Mouse (Mus musculus) left cerebral cortex, postnatal 25 days (tissue): ENCODE data around the gene Myh10. TPM values are rescaled to one million over a fixed set of nuclear protein-coding genes. Genes with fewer than 3 reads are reported as not detected.

Experiments
- DNase-seq, 2 experiments: peaks; one replicate each; pipeline ENCODE4 v3.0.0; 2022; ENCODE audit warnings: low spot score in 2 of 2, mixed read lengths in 1 of 2
- intact Hi-C: fragments of 180-260 bp; cut with DNase I; formaldehyde crosslinking; loops from one replicate; pipeline ENCODE4 v1.15.1; 2025
- total RNA-seq, 2 experiments: library from RNA; stranded (reverse); gene quantifications; 2 replicates each; pipeline ENCODE4 v1.2.3; 2021

The Myh10 gene
- total RNA-seq = 100 to 1,000 TPM; 197 to 215 TPM

DNA sequence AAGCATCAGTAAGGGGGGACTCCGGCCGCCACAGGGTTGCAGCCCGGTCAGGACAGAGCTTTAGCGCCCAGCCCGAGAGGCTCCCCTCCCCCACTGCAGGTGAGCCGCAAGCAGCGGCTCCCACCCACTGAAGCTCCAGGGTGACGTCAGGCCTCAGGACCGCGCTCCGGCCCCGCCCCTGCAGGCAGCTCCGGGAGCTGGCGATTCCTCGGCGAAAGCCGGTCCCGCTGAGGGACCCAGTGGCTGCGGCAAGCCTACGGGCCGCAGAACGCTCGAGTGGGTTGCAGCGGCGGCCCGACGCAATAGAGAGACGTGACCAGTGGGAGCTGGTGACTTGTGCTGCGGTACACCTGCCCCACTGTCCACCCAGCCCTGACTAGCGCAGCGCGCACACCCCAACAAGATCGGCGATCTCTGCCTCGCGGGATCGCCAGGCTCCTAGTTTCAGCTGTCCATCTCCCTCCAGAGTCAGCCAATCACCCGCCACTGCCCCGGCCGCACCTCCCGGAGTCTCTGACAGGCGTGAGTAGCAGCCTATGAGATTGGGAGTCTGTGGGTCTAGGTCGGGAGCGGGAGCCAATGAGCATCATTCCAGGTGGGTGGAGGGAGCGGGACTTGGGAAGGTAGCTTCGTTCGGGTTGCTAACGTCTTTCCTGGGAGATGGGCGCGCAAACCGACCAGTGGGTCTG lies at the start of gene Myh10:
Gene Myh10, plus strand, starts transcription at position 239 of the 689 bp plus-strand sequence.
- peak; percentile 99 to 100 for DNase-seq
- intact Hi-C loops = loop anchor here (2.0 to 5.0 kb wide), 3 partner anchors 33 to 124 kb away; no protein-coding TSS in a partner anchor

DNA sequence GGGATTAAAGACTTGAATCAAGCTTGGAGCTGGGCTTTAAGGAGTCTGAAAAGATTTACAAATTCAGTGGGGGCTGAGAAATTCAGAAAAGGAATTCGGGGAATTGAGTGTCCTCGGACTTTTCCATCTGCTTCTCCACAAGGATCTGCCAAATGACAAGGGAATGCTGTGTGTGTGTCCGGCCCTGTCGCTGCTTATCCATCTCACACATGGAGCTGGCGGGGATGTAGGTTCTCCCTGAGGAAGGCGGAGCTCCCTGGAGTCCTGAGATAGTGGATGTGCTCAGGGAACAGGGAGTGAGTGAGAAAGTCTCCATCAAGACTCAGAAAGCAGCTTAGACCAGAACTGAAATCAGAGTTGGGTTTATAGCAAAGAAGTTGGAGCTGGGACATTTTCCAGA lies 46.6 kb upstream of the Myh10 start:
- intact Hi-C loops = no loop called here
- DNase-seq = no peak

DNA sequence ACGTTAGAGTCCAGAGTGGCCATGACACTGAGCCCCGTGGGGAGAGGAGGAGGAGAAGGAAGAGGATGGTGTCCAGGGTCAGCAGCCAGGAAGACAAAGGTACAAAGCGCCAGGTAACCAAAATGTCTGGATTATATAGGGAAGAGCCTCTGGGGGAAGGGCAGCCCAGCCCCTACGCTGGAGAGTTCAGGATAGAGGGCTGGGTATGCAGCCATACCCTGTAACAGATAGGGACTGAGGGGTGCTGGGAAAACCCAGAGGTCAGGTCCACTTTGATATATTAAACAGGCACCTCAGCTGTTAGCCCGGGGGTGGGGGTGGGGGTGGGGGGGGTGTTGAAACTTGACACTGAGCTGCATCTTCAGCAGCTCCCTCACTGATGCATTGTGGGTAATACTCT lies 43.6 kb upstream of the Myh10 start:
- intact Hi-C loops = no loop called here

DNA sequence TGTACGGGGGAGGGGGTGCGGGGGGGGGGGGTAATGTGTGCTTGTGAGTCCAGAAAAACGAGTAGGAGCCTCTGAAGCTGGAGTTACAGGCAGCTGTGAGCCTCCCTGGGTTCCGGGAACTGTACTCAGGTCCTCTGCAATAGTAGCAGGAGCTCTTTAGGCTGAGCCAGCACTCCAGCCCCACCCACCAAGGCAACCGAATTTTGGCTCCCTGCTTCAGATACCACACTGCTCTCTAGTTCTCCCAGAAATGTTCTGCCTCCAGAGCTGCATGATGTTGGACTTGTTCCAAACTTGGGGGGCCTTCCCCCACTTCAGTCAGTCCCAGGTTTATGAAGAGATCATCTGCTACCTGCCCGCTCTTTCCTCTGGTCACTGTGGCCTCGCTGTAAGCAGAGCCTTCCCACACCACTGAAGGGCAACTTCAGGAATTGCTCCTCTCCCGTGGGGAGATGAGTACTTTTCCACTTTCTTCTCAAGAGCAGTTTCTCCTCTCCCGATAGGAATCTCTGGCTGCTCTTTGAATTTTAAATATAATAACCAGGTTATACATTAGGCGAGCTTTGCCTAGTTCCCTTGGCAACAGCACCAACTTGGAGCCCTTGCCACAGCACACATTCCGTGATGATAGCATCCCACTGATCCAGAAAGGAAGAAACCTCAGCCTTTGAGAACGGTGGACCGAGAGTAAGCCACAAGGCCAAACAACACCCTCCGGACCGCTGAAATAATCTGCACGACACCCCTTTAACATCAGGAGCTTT lies 42.8 kb upstream of the Myh10 start:
- intact Hi-C loops = no loop called here
- peak; percentile 44 to 55 for DNase-seq

More for the DNA sequence above, 43.6 kb upstream of the Myh10 start:
- DNase-seq = no peak

DNA sequence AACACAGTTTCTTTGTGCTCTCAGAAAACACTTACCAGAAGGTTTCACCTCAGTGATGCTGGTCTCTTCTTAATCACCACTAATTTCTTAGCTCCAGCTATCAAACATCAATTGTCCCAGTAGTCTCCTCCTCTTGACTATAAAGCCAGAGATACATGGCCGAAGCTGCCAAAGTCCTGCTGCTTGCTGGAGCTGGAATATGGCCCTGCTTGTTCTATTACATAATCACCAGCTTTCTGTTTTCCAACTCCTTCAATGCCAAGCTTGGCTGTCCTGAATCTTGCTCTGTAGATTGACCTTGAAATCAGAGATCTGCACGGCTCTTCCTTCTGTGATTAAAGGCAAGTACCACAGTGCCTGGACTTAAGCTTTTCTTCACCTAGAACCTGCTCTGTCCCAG lies 39.8 kb upstream of the Myh10 start:
- DNase-seq = no peak
- intact Hi-C loops = no loop called here

DNA sequence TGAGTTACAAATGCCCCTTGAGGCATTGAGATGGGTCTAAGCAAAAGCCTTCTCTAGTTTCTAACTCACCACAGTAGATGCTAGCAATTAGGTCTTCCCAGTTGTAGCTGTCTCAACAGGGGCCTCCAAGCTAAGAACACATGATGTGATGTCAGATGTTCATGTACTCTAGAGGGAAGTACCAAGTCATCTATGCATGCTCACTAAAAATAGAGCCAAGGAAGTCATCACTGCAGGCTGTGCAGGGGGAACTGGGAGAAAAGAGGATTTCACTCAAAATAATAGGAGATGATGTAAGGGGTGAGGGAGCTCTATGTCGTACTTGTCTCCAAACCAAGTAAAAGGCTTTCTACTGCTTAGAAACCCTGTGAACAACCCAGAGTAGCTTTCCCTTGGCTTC lies 35.8 kb upstream of the Myh10 start:
- intact Hi-C loops = no loop called here
- peak in 1 of 2 experiments; percentile 52 for DNase-seq

DNA sequence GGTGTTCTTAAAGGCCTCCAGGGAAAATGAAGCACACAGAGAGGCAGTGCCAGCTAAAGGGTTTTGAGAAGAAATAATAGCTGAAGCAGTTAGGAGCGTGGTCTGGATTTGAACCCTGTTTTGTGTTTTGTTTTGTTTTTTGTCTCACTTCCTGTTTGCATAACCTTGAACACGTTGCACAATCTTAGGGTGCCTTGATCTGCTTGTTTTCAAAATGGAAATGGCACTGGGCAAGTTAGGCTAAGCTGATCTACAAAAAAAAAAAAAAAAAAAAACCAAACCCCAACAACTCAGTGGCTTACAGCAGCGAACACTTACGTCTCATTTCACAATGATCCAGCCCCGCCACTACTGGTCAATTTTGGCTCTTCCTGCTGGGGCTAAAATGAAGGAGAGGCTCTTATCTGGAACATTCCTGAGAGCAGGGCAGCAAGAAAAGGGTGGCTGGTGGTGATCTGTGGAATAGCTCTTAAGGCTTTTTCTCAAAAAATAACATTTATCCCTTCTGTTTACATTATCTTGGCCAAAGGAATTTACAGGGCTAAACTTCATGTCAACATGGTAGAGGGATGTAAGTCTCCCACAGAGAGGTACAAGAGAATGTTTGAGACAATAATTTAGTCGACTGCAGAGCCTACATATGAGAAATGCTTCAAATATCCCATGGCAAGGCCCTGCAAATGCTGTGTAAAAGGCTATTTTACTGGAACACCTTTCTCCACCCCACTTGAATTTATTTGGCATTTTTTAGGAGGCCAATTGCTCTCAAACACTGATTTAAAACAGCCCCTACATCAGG lies 34.3 kb upstream of the Myh10 start:
- DNase-seq = peak in 1 of 2 experiments; percentile 23
- intact Hi-C loops = no loop called here

DNA sequence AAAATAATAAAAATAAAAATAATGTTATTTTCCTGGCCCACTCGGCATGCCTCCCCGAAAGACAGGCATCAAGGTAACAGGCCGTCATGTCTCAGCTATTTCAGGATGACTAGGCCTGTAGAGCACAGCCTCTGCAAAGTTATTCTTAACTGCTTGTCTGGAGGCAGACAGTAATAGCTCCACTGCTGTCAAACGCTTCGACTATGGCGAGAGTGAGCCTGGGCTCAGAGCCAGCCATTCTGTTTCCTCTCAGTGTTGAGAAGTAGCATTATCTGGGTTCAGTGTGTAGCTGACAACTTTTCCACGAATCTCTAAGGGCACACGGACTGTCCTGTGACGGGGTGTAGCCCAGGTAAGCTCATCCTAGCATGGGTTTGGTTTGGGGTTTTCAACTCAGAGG lies 33.5 kb upstream of the Myh10 start:
- peak; percentile 88 to 98 for DNase-seq
- intact Hi-C loops = loop anchor here (2.0 kb wide), 1 partner anchor 33 kb away; the partner anchor contains the start of gene Myh10

DNA sequence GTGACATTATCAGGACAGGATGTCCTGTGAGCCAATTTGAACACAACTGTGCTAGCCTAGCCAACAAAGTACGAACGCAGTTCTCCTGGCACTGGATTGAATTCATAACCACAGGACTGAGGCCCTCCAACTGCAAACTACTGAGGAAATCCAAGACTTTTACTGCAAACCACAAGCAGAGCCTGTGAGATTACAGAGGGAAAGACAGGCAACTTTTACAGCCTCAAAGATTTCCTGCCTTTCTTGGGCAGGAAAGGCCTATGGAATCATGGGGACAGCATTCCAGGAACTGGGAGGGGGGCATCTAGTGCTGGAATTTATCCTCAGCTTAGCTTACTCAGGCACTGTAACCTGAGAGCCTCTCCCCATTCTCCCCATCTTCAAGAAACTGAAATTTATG lies 26.0 kb upstream of the Myh10 start:
- no peak for DNase-seq
- intact Hi-C loops = no loop called here

DNA sequence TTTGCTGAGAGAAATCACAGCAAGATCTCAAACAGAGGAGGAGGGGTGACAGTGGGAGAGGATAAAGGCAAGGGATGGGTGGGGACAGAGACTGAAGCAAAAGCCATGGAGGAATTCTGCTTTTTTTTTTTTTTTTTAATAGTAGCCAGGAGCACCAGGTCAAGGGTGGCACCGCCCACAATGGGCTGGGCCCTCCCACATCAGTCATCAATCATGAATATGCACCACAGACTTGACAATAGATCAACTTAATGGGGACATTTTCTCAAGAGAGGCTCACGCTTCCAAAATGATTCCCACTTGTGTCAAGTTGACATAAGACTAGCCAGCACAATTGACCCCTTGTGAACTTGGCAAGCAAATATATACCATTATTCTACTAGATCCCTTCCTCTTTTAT lies 25.1 kb upstream of the Myh10 start:
- intact Hi-C loops = no loop called here
- DNase-seq = no peak

DNA sequence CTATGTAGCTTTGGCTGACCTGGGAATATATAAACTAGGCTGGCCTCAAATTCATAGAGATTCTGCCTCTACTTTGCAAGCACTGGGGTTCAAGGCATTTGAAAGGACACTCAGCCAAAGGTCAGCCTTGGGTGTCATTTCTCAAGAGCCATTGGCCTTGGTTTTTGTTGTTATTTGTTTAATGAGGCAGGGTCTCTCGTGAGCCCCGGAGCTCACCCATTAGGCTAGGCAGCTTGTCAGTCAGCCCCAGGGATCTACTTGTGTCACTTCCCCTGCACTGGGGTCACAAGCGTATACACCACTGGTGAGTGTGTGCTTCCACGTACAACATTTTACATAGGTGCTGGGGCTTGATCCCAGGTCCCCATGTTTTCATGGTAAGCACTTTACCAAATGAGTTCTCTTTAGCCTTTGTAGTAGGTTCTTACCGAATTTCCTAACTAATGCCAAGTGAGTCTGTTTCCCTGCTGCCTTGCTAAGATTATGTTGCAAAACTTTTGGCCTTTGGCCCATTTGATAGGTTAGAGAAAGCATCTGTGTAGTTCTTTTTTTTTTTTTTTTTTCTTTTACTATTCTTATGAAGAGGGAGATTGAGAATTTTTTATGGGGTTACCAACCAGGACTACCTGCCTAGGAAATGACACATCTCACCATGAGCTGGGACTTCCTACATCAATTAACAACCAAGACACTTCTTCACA lies 18.9 kb upstream of the Myh10 start:
- no peak for DNase-seq
- intact Hi-C loops = no loop called here

DNA sequence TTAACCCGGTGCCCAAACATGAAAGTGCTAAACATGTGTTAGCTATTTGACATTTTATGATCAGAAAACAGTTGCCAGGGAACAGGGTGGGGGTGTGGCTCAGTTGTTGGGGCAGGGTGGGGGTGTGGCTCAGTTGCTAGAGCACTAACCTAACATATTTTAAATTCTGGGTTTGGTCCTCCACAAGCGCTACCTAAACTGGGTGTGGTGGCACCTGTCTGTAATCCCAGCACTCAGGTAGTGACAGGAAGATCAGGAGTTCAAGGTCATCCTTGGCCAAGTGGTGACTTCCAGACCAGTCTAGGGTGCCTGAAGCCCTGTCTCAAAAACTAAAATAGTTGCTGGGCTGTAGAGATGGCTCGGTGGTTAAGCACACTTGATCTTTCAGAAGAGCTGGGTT lies 17.3 kb upstream of the Myh10 start:
- intact Hi-C loops = no loop called here
- no peak for DNase-seq

DNA sequence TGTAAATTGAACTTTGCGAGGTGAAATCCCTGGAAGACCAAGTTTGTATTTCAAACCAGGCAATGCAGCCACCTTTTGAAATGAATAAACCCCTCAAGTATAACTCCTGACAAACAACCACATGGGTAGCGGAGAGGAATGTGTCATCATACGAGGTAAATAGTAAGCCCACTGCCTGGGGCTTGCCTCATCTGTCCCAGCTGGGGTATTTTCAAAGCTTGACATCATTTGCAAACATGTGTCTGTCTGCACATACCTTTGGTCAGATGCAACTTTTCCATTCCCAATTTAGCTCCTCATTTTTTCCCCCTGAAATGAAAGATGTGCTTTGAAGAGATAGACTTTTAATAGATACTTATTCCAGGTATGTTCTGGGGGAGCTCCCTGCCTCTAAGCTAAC lies 16.7 kb upstream of the Myh10 start:
- no peak for DNase-seq
- intact Hi-C loops = no loop called here

DNA sequence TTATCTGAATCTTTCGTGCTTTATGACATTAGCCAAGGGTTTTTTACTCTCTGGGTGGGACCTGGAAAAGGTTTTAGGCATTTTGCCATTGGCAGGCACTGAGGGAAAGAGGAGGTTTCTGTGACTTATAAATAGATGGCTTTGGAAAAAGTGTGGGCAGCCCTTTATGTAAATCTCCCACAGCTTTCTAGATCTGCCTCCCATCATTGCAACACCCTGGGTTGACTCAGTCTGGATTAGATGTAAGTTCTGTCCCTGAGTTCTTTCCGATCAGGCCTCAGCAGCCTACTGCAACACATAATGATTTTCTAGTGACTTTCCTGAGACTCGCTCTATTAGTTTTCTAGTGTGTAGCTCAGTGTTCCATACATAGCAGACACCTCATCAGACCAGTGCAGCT lies 16.1 kb upstream of the Myh10 start:
- intact Hi-C loops = no loop called here
- peak; percentile 33 to 89 for DNase-seq

DNA sequence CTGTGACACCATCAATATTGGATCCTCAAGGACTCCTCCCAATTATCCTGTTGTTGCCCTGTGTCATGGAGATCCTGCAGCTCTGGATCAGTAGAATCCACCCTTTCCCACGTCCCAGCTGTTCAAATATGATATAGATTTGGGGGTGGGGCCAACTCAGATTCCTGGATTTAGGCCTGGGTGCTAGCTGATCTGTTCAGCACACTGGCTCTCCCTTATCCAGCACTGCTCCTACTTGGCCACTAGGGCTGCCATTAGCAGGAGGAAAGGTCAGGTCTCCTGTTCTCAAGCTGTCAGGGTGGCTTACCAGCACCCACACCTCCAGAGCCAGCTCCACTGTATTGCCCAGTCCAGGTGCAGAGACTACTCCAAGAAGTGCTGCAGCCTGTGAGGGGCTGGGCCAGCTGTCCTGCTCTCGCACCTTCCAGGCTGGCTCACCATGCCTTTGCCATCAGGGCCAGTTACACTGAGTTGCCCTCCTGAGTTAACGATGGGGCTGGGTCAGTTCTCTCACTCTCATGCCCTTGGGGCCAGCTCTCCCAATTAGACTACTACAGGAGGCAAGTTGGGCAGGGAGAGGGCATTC lies 10.0 kb upstream of the Myh10 start:
- no peak for DNase-seq

DNA sequence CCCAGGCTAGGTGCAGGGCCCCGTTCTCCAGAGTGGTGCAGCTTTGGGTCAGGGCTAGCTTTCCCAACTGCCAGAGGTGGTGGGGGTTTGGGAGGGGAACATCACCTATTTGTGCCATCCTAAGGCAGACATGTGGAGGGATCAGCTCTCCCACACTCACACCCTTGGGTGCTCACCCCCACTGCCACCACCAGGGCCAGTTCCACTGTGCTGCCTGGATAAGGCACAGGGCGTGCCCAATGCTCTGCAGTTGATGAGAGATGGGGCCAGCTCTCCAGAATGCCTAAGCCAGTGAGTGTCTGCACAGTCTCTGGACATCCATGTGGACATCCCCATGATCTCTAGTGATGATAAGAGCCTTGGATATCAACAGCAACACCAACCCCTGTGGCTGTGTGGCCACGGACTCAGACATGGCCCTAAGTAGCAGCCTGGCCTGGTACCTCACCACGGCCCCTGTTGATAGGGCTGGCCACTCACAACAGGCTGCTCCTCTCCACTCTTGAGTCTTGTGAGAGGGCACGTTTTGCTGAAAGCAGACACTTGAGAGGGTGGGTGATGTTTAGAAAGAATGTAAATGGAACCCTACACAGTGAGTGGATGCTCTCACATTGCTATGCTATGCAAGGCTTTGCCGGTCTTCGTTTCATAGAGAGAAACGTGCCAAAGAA lies 9.1 kb upstream of the Myh10 start:
- intact Hi-C loops = no loop called here

More for the DNA sequence above, 10.0 kb upstream of the Myh10 start:
- intact Hi-C loops = no loop called here

DNA sequence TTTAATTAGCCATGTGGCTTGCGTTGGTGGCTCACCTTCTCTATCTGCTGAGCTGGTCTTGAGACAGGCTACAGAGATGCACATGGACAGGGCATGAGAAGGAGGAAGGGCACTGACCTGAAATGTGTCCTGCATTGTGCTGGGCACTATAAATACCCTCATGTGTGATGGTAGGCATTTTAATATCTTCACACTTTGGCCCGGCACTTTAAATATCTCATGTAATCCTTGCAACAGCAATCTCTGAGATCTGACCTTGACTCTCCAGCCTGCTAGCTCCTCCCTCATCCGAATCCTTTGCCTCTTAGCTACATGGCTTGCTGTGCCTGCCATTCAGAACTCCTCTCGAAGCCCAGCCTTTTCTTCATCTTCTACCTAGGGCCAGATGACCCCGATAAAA lies 5.4 kb upstream of the Myh10 start:
- intact Hi-C loops = no loop called here
- no peak for DNase-seq

More for the DNA sequence above, 9.1 kb upstream of the Myh10 start:
- no peak for DNase-seq

DNA sequence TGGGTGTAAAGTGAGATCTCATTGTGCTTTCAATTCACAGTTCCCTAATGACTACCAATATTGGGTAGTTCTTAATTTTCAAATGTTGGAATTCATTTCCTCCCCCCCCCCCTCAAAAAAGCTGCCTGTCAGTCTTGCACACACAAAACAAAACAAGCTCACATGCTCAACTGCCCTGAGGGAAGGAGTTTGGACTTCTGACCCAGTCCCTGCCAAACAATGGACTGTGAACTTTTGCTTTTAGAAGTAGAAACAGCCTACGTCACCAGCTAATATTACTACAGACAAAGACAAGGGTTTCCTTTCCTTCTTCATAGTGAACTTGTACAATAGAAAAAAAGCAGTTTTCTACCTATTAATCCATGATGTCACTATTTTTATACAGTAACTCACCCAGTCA lies 2.1 kb upstream of the Myh10 start:
- intact Hi-C loops = no loop called here
- no peak for DNase-seq

DNA sequence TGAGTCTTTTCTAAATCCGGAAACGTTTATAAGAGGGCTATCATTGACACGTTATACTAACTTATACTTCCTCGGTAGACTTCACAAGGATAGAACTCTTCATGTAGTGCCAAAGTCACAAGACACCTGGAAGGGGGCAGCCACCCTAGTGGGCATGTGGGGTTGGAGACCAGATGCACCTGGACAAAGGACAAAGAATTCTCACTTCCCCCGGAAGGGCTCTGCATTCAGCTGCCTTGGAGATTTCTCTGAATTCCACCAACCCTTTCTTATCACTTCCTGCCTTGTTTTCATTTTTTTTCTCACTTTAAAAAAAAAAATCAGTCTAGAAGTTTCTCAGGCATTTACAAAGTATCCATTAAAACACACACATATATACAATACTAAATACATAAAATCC lies 894 bp upstream of the Myh10 start:
- intact Hi-C loops = loop anchor here (2.0 to 5.0 kb wide), 3 partner anchors 32 to 123 kb away; no protein-coding TSS in a partner anchor
- no peak for DNase-seq
